Mouse (Mus musculus) embryonic facial prominence, embryonic 13.5 days (tissue): ENCODE results near the gene Gm8332. TPM values are rescaled to one million over a fixed set of nuclear protein-coding genes. Genes with fewer than 3 reads are reported as not detected.
"Not testable (repeated sequence)": the region's sequence is repeated elsewhere in the genome, so short reads cannot be mapped to it uniquely, and the experiment has no call there.

ENCODE experiments used
- ATAC-seq: fragments of 200-750 bp; cut with Nextera tagmentation; 2 replicates; pipeline ENCODE4 v1.8.0; 2017; ENCODE audit warnings: low read depth; ENCODE audit not compliant: insufficient number of reproducible peaks, insufficient read depth, low FRiP score, low TSS enrichment
- H3K27ac ChIP-seq: fragments of 300-500 bp; sonication (generic); 2 replicates; pipeline ENCODE4 v1.5.1; 2015; ENCODE audit warnings: moderate library complexity, mild to moderate bottlenecking, inconsistent platforms
- H3K27me3 ChIP-seq: fragments of 300-500 bp; sonication (generic); 2 replicates; pipeline ENCODE4 v1.6.1; 2015; ENCODE audit warnings: mild to moderate bottlenecking, inconsistent platforms
- H3K36me3 ChIP-seq: fragments of 300-500 bp; sonication (generic); 2 replicates; pipeline ENCODE4 v1.6.1; 2015; ENCODE audit warnings: mild to moderate bottlenecking, inconsistent platforms
- H3K4me1 ChIP-seq: fragments of 300-500 bp; sonication (generic); 2 replicates; pipeline ENCODE4 v1.6.1; 2015; ENCODE audit warnings: inconsistent platforms
- H3K4me2 ChIP-seq: fragments of 300-500 bp; sonication (generic); 2 replicates; pipeline ENCODE4 v1.6.1; 2015; ENCODE audit warnings: moderate library complexity, mild to moderate bottlenecking, inconsistent platforms
- H3K4me3 ChIP-seq: fragments of 300-500 bp; sonication (generic); 2 replicates; pipeline ENCODE4 v1.5.1; 2015; ENCODE audit warnings: mild to moderate bottlenecking, inconsistent platforms
- H3K9ac ChIP-seq: fragments of 300-500 bp; sonication (generic); 2 replicates; pipeline ENCODE4 v1.6.1; 2015; ENCODE audit warnings: mild to moderate bottlenecking, inconsistent platforms
- H3K9me3 ChIP-seq: fragments of 300-500 bp; sonication (generic); 2 replicates; pipeline ENCODE4 v1.6.1; 2016; ENCODE audit warnings: inconsistent platforms
- WGBS: fragments of 180-500 bp; shearing (Covaris S2); methylation state at CpG from one replicate; pipeline ENCODE4 v1.1.7; 2015; ENCODE audit warnings: mixed read lengths; 5-methylcytosine and 5-hydroxymethylcytosine counted together
- polyA plus RNA-seq: library from polyadenylated mRNA; unstranded; fragments of >200 nt; fragmentation: Nextera tagmentation; extraction: Ambion mirVana; gene quantifications from 2 replicates; pipeline ENCODE4 v1.2.1, GENCODE M21; 2015

Gene Gm8332
- not detected in 2 replicates for polyA plus RNA-seq

DNA sequence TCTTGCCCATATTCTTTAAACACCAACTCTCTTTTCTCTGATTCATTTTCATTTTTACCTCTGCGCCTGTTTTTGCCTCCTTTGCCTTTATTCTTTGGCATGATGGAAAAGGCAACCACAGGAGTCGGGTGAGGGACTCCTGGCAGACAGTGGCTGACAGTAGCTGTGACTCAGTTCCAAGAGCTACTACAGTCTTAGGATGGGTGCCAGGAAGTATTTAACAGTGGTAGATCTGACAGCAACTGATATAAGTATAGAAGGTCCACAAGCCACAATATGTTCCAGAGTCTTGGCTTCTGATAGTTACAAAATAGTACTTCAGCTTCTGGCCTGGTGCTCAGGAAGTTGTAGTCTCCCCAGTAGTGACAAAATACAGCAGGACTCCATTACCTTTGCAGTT is at the start of gene Gm8332:
Gm8332 (minus strand) TSS at position 101 of the 400 bp plus-strand sequence.
- H3K4me1 ChIP-seq, H3K36me3 ChIP-seq, H3K4me3 ChIP-seq, H3K27me3 ChIP-seq, H3K9me3 ChIP-seq, H3K9ac ChIP-seq, H3K27ac ChIP-seq, ATAC-seq, H3K4me2 ChIP-seq: not testable (repeated sequence)
- 58% methylated on average over 1 of the region's 2 CpGs for WGBS

DNA sequence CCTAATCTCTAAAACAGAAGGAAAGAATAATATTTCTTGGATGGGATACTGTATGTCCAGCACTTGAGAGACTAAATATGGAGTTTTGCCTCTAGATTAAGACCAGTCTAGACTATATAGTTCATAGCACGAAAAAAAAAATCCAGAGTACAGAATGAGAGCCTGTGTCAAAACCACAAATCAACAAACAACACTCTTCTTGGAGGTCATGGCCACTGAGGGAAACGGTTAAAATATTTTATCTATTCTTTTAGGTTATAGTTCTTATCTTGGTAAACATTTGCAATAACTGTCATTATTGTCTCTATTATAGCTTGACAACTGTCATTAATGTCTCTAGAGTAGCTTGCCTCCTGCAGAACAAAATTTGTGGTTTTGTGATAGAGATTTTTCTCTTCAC is 47.3 kb upstream of the Gm8332 start:
- H3K4me3 ChIP-seq, H3K27ac ChIP-seq, H3K4me1 ChIP-seq, H3K9ac ChIP-seq, H3K27me3 ChIP-seq, ATAC-seq, H3K36me3 ChIP-seq, H3K4me2 ChIP-seq, H3K9me3 ChIP-seq: not testable (repeated sequence)
- WGBS = 70% methylated on average over 2 of the region's 2 CpGs

DNA sequence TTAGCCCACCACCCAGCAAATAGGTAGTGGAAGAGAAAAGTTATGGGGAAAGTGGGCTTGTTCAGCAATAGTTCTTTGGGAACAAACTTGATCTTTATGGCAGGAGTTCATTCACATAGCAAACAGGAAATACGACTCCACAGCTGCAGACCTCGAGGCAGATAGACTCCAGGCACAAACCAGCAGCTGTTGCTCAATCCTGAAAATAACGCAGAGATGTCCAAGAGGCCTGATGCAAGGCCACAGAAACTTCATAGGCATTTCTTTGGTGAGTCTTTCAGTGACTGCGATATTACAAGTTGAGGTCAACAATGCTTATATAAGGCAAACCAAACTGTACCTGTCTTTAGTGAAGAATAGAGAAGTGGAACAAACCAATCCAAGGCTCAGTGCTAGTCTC is 43.2 kb upstream of the Gm8332 start:
- ATAC-seq, H3K36me3 ChIP-seq, H3K9me3 ChIP-seq, H3K4me1 ChIP-seq, H3K27me3 ChIP-seq, H3K27ac ChIP-seq, H3K4me2 ChIP-seq, H3K4me3 ChIP-seq, H3K9ac ChIP-seq: not testable (repeated sequence)
- 64% methylated on average over 4 of the region's 4 CpGs for WGBS

DNA sequence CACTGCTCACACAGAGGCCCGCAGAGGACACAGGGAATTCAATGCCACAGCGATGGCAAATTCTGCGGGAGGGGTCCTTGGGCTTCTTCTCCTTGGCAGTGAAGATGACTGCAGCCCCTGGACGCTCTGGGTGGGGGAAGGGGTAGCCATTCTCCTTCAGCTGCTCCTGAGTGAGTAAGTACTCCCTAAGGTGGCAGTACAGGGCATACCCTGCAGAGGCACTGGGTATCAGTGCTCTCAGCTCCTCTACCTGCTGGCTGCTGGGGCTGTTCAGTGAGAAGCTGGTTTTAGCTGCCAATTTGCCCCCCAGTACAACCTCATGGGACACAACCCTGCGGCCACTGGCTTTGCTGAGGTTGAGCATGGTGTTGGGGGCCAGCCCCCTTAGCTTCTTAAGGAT is 35.3 kb upstream of the Gm8332 start:
- ATAC-seq = 0 out of 2 replicates have a peak, but pooled peaks have one; percentile 10
- H3K4me2 ChIP-seq, H3K4me1 ChIP-seq, H3K36me3 ChIP-seq, H3K27me3 ChIP-seq, H3K9ac ChIP-seq, H3K9me3 ChIP-seq, H3K27ac ChIP-seq, H3K4me3 ChIP-seq: not testable (repeated sequence)
- WGBS = 84% methylated on average over 5 of the region's 5 CpGs

DNA sequence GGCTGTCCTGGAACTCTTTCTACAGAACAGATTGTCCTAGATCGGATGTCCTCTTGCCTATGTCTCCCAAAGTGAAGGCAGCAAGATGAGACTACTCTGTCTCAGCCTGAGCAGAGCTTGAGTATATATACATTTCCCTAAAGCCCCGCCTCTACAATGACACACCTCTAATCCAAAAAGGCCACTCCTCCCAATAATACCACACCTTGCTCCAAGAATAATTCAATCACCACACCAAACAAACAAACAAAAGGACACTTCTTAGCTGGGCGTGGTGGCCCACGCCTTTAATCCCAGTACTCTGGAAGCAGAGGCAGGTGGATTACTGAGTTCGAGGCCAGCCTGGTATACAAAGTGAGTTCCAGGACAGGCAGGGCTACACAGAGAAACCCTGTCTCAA is 24.5 kb upstream of the Gm8332 start, which contains the start of gene Gm5662:
Gm5662 (minus strand) TSS at position 101 of the 400 bp plus-strand sequence.
- 79% methylated on average over 5 of the region's 5 CpGs for WGBS
- H3K27me3 ChIP-seq, H3K9me3 ChIP-seq, H3K4me3 ChIP-seq, H3K4me1 ChIP-seq, H3K36me3 ChIP-seq, H3K4me2 ChIP-seq, ATAC-seq, H3K27ac ChIP-seq, H3K9ac ChIP-seq: not testable (repeated sequence)

DNA sequence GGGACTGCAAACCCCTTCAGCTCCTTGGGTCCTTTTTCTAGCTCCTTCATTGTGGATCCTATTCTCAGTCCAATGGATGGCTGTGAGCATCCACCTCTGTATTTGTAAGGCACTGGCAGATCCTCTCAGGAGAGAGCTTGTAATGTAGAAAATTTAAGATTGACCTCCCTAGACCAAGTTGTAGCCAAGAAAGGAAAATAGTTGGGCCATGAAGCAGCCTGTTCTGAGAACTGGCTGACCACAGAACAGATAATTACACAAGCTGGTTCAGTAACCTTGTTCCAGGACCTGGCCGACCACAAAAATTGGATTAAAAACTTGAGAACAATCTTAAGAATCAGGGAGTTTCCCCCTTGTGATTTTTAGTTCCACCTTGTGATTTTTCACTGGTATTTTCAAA is 7.3 kb upstream of the Gm8332 start:
- no peak for ATAC-seq
- no peak overlapping the region for H3K4me2 ChIP-seq
- H3K4me3 ChIP-seq = no peak overlapping the region
- no peaks in the 10 kb centered on the region for H3K27me3 ChIP-seq
- H3K27ac ChIP-seq = no peak overlapping the region
- H3K9me3 ChIP-seq = no peaks in the 10 kb centered on the region
- no peak overlapping the region for H3K9ac ChIP-seq
- no peaks in the 10 kb centered on the region for H3K4me1 ChIP-seq
- 41% methylated on average over 1 of the region's 1 CpGs for WGBS
- H3K36me3 ChIP-seq = no peaks in the 10 kb centered on the region

DNA sequence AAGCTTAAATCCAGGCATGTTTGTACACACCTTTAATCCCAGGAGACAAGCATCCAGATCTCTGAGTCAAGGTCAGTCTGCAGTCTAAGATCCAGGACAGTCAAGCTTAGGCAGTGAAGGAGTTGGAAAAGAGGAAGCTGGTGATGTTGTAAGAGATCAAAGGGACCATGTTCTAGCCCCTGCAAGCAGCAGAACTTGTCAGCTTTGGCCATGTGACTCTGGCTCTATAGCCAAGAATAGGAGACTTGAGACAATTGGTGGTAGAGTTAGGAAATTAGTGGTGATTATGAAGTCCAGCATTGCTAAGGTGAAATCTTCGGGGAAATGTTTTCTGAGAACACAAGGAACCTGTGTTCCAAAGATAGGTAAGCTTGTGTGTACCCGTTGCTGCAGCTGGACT is 6.0 kb upstream of the Gm8332 start:
- H3K4me3 ChIP-seq, ATAC-seq, H3K4me2 ChIP-seq, H3K36me3 ChIP-seq, H3K9me3 ChIP-seq, H3K4me1 ChIP-seq, H3K27me3 ChIP-seq, H3K27ac ChIP-seq, H3K9ac ChIP-seq: not testable (repeated sequence)
- 61% methylated on average over 2 of the region's 2 CpGs for WGBS

DNA sequence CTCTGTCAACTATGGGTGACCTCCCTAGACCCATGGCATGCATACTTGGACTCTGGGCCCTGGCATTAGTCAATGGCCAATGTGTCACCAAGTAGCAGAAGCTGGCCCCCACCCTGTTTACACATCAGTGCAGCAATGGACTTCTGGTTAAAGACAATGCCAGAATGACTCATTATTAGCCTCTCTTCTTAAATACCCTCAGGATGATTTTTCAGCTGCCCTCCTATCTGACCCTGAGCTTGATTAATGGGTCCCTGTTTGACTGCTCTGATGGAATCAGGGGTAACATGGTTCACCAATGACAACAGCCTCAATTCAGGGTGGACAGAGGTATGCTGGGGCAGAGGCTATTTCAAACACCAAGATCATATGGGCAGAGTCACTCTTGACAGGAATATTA is 4.1 kb downstream of the Gm8332 start:
- H3K9me3 ChIP-seq, H3K4me1 ChIP-seq, H3K9ac ChIP-seq, H3K36me3 ChIP-seq, H3K27me3 ChIP-seq, H3K27ac ChIP-seq, H3K4me3 ChIP-seq, H3K4me2 ChIP-seq, ATAC-seq: not testable (repeated sequence)

DNA sequence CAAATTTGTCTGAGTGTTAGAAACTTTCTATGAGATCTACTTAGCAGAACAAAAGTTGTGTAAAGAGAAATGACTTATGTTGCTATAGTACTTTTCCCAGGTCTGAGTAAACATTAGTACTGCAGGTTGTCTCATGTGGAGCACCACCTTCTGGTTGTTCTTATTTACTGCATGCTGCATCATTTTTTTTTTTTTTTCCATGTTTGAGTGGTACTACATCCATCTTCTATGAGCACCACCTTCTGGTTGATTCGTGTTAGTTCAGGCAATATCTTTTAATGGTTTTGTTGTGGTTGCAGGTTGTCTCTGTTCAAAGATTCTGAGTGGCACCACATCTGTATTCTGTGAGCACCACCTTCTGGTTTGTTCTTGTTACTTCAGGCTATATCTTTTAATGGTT is 7.0 kb downstream of the Gm8332 start:
- H3K4me3 ChIP-seq, ATAC-seq, H3K27me3 ChIP-seq, H3K4me1 ChIP-seq, H3K9me3 ChIP-seq, H3K27ac ChIP-seq, H3K9ac ChIP-seq, H3K4me2 ChIP-seq, H3K36me3 ChIP-seq: not testable (repeated sequence)
- 37% methylated on average over 1 of the region's 1 CpGs for WGBS

DNA sequence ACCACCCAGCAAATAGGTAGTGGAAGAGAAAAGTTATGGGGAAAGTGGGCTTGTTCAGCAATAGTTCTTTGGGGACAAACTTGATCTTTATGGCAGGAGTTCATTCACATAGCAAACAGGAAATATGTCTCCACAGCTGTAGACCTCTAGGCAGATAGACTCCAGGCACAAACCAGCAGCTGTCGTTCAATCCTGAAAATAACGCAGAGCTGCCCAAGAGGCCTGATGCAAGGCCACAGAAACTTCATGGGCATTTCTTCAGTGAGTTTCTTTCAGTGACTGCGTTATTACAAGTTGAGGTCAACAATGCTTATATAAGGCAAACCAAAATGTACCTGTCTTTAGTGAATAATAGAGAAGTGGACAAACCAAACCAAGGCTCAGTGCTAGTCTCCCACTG is 30.5 kb downstream of the Gm8332 start:
- H3K27me3 ChIP-seq = no peaks in the 10 kb centered on the region
- H3K4me3 ChIP-seq = no peak overlapping the region
- H3K36me3 ChIP-seq = no peaks in the 10 kb centered on the region
- H3K4me1 ChIP-seq = no peaks in the 10 kb centered on the region
- no peak overlapping the region for H3K27ac ChIP-seq
- WGBS = 93% methylated on average over 3 of the region's 3 CpGs
- no peak for ATAC-seq
- H3K4me2 ChIP-seq = no peak overlapping the region
- no peaks in the 10 kb centered on the region for H3K9me3 ChIP-seq
- H3K9ac ChIP-seq = no peak overlapping the region

DNA sequence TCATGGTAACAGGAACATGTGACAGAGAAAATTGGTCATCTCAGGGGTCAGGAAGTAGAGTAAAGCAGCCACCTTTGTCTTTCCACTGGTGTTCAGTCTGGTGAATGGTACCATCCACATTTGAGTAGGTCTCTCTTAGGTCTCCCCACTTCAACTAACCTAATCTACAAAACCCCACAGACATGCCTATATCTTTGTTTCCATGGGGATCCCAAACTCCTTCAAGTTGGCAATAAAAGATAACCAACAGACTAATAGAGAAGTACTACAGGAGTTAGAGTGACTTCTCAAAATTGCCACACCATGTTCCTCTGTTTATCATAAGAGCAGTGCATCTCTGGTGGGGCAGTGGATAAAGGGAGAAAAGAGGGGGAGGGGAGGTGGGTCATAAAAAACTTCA is 31.8 kb downstream of the Gm8332 start:
- not testable (repeated sequence) for H3K4me2 ChIP-seq, H3K9ac ChIP-seq, H3K4me3 ChIP-seq, H3K27me3 ChIP-seq, H3K9me3 ChIP-seq, H3K36me3 ChIP-seq, ATAC-seq, H3K27ac ChIP-seq, H3K4me1 ChIP-seq

DNA sequence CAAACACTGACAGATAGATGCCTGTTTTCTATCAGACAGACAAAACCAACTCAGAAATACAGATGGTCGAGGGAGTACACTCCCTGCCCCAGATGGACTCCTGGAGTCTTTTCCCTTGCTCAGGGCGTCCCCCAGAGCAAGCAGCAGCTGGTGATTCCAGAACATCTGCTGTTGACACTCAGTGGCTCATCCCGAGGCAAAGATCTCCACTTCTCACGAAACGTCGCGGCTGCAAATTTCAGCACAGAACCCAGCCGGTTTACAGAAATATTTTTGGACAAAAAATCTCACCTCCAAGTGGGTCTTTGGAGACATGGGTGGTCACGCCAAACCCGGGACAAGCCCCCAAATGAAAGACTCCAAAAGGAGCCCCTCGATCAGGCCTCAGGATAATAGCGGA is 35.3 kb downstream of the Gm8332 start:
- no peaks in the 10 kb centered on the region for H3K4me1 ChIP-seq
- no peak overlapping the region for H3K27ac ChIP-seq
- no peak overlapping the region for H3K4me2 ChIP-seq
- H3K9ac ChIP-seq = no peak overlapping the region
- WGBS = 88% methylated on average over 12 of the region's 12 CpGs
- H3K27me3 ChIP-seq = no peaks in the 10 kb centered on the region
- no peaks in the 10 kb centered on the region for H3K9me3 ChIP-seq
- ATAC-seq = no peak
- H3K4me3 ChIP-seq = no peak overlapping the region
- no peaks in the 10 kb centered on the region for H3K36me3 ChIP-seq

DNA sequence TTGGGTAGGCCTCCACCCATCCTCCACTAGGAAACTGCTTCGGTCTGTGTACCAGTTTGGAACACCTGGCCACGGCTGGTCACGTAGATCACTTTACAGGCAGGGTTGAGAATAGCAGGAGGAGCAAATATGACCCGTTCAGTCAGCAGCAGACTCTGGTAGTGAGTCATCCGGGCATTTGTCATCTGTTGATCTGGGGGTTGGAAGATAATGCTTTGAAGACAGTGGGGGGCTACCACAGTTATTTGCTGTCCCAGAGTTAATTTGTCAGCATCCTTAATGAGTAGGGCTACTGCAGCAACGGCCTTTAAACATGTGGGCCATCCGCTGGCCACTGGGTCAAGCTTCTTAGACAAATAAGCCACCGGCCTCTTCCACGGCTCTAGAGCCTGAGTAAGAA is 38.4 kb downstream of the Gm8332 start:
- not testable (repeated sequence) for H3K9ac ChIP-seq, H3K9me3 ChIP-seq, H3K4me3 ChIP-seq, H3K27ac ChIP-seq, H3K27me3 ChIP-seq, H3K4me2 ChIP-seq, H3K36me3 ChIP-seq, ATAC-seq, H3K4me1 ChIP-seq
- 90% methylated on average over 9 of the region's 9 CpGs for WGBS
